Mouse (Mus musculus): ENCODE data around the gene Zbtb41. TPM values are rescaled to one million over a fixed set of nuclear protein-coding genes. Genes with fewer than 3 reads are reported as not detected.

The Zbtb41 gene
- polyA plus RNA-seq (2017; shearing (Covaris generic)): 10.7 TPM

GRCm38 (mm10) chr1:139421875-139422791, at the start of gene Zbtb41:
Zbtb41 (plus strand) TSS chr1:139422288.

GRCm38 (mm10) chr1:139376638-139377286, 45.3 kb upstream of the Zbtb41 start, which contains the start of gene Crb1:
Crb1 (minus strand) TSS chr1:139377100.

GRCm38 (mm10) chr1:139454340-139455225, 32.5 kb downstream of the Zbtb41 start, which contains the start of gene Aspm:
Aspm (plus strand) TSS chr1:139454772.

GRCm38 (mm10) chr1:139501258-139501752, 79.2 kb downstream of the Zbtb41 start, which contains the start of gene F13b:
F13b (plus strand) TSS chr1:139501702.

Other genes with a start within 250 kb of the Zbtb41 start
- gene Crb1, start 45.2 kb upstream of the Zbtb41 start, polyA plus RNA-seq (2017; shearing (Covaris generic)): 0.05 TPM
- 1.0 TPM for gene Aspm, start 32.5 kb downstream of the Zbtb41 start, polyA plus RNA-seq (2017; shearing (Covaris generic))
- not detected for gene F13b, start 79.4 kb downstream of the Zbtb41 start, polyA plus RNA-seq (2017; shearing (Covaris generic))
- not detected for gene Cfhr1, start 138.0 kb downstream of the Zbtb41 start, polyA plus RNA-seq (2017; shearing (Covaris generic))